Mouse (Mus musculus) mesoderm, embryonic 11.5 days (tissue): Measurements from ENCODE around the gene Pacsin2.
"Not testable (repeated sequence)": the region's sequence is repeated elsewhere in the genome, so short reads cannot be mapped to it uniquely, and the experiment has no call there.

Experiments used
- DNase-seq: peaks from one replicate; pipeline ENCODE4 v3.0.0-alpha.2; 2012; ENCODE audit warnings: low read depth, low spot score

Pacsin2 gene

GRCm38 (mm10) chr15:83479818-83480217 is 15.4 kb upstream of the Pacsin2 start:
- no peak for DNase-seq

- no peak for DNase-seq
Observed at GRCm38 (mm10) chr15:83478096-83478495, 13.7 kb upstream of the Pacsin2 start.

GRCm38 (mm10) chr15:83476593-83477273 is 12.3 kb upstream of the Pacsin2 start:
- no peak for DNase-seq

GRCm38 (mm10) chr15:83474466-83474836 is 10.0 kb upstream of the Pacsin2 start:
- no peak for DNase-seq

- DNase-seq = no peak
Observed at GRCm38 (mm10) chr15:83473832-83474465, 9.5 kb upstream of the Pacsin2 start.

GRCm38 (mm10) chr15:83473251-83473650 is 8.8 kb upstream of the Pacsin2 start:
- DNase-seq = no peak

- no peak for DNase-seq
Observed at GRCm38 (mm10) chr15:83471476-83471875, 7.1 kb upstream of the Pacsin2 start.

- no peak for DNase-seq
Observed at GRCm38 (mm10) chr15:83470443-83470842, 6.0 kb upstream of the Pacsin2 start.

- DNase-seq = no peak
Observed at GRCm38 (mm10) chr15:83469279-83469821, 4.9 kb upstream of the Pacsin2 start.

GRCm38 (mm10) chr15:83467232-83467966 is 3.0 kb upstream of the Pacsin2 start:
- DNase-seq = no peak

GRCm38 (mm10) chr15:83466331-83466730 is 1.9 kb upstream of the Pacsin2 start:
- DNase-seq = no peak

GRCm38 (mm10) chr15:83464905-83465650 is 672 bp upstream of the Pacsin2 start:
- no peak for DNase-seq

- DNase-seq = no peak
Observed at GRCm38 (mm10) chr15:83463369-83464082, 880 bp downstream of the Pacsin2 start.

GRCm38 (mm10) chr15:83462349-83462748 is 2.1 kb downstream of the Pacsin2 start:
- not testable (repeated sequence) for DNase-seq

- no peak for DNase-seq
Observed at GRCm38 (mm10) chr15:83460891-83461290, 3.5 kb downstream of the Pacsin2 start.

GRCm38 (mm10) chr15:83457541-83457940 is 6.9 kb downstream of the Pacsin2 start:
- DNase-seq = no peak

- DNase-seq = no peak
Observed at GRCm38 (mm10) chr15:83455637-83456036, 8.8 kb downstream of the Pacsin2 start.

GRCm38 (mm10) chr15:83455034-83455433 is 9.4 kb downstream of the Pacsin2 start:
- no peak for DNase-seq

- DNase-seq = no peak
Observed at GRCm38 (mm10) chr15:83454419-83454818, 10.0 kb downstream of the Pacsin2 start.

GRCm38 (mm10) chr15:83453879-83454278 is 10.5 kb downstream of the Pacsin2 start:
- no peak for DNase-seq

- no peak for DNase-seq
Observed at GRCm38 (mm10) chr15:83452219-83452760, 12.1 kb downstream of the Pacsin2 start.
